Mouse (Mus musculus) bone marrow, adult 2 months (tissue): Measurements from ENCODE around the gene Tyrobp.

ENCODE experiments used
- CTCF ChIP-seq: fragments of 200-500 bp; IDR thresholded peaks from 2 replicates; pipeline ENCODE4 v1.5.1; 2011; ENCODE audit warnings: low read length, control low read depth; ENCODE audit not compliant: control insufficient read depth, insufficient read depth
- POLR2A ChIP-seq: fragments of 200-500 bp; IDR thresholded peaks from 2 replicates; pipeline ENCODE4 v1.6.1; 2011; ENCODE audit warnings: low read depth, mild to moderate bottlenecking, control low read depth, low read length, borderline replicate concordance; ENCODE audit not compliant: control insufficient read depth

- peak; percentile 91 for TF ChIP-seq POLR2A
- TF ChIP-seq CTCF = no peak
Measured at GRCm38 (mm10) chr7:30413596-30413995, at the start of gene Tyrobp.
